Mouse (Mus musculus) fat pad, adult 2 months (tissue): ENCODE data around the gene Tas2r114.

ENCODE experiments used
- DNase-seq: peaks from one replicate; pipeline ENCODE4 v3.0.0-alpha.2; 2011; ENCODE audit warnings: low read depth, low spot score; ENCODE audit errors: extremely low read depth

The Tas2r114 gene

DNA sequence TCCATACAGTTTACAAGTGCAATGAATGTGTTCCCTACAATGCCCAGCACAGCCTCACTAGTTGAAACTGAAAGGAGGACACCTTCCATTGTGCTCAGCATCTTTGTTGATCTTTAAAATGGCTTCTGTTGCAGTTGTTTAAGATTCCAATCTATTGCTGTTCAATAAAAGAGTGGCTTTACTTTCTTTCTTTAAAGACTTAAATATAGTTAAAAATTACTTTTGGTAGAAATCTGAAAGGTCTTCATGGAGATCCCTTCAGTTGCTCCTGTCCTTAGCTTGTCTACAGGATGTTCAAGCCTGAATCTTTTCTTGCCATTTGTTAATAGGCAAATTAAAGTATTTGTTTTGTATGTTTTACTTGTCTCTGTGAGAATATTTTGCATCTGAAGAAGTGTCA lies at the start of gene Tas2r114:
Tas2r114 (minus strand) TSS at position 101 of the 400 bp plus-strand sequence.
- DNase-seq = no peak

DNA sequence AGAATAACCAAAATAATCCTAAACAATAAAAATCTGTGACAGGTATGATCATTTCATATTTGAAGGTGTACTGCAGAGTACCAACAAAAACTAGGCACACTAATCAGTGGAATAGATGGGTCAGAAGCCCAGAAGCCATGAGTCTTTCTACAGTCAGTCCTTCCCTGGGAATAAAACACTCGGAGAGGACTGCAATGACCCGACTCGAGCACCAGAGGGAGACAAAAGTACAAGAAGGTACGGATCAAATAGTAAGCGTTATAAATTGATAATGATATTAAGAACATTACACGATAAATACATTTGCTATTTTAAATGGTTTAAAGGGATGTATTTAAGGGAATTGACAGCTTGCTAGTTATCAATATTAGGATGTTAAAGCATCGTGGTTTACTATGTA lies 22.9 kb upstream of the Tas2r114 start:
- no peak for DNase-seq

GRCm38 (mm10) chr6:131687395-131687794 lies 2.5 kb downstream of the Tas2r114 start, which contains the start of gene Tas2r105:
Tas2r105 (minus strand) TSS chr6:131687495.
- no peak for DNase-seq

DNA sequence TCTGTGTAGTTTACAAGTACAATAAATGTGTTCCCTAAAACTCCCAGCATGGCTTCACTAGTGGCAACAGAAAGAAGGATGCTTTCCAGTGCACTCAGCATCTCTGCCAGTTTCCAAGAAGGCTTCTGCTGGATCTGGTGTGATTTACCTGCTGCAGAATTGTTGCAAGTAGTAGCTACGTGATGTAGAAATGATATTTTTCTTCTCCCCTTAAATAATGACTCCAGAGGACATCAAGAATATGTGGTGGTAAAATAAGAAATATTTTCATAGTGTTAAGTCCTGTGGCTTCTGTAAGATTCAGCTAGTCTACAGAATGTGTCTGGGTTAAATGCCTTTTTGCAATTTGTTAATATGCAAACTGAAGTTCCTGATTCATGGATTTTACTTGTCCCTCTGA lies 4.2 kb downstream of the Tas2r114 start, which contains the start of gene Tas2r104:
Tas2r104 (minus strand) TSS at position 101 of the 400 bp plus-strand sequence.
- no peak for DNase-seq

- DNase-seq = no peak
Observed at GRCm38 (mm10) chr6:131678786-131679185, 11.1 kb downstream of the Tas2r114 start, which contains the start of gene Tas2r106. Tas2r106 (minus strand) TSS chr6:131678886.

DNA sequence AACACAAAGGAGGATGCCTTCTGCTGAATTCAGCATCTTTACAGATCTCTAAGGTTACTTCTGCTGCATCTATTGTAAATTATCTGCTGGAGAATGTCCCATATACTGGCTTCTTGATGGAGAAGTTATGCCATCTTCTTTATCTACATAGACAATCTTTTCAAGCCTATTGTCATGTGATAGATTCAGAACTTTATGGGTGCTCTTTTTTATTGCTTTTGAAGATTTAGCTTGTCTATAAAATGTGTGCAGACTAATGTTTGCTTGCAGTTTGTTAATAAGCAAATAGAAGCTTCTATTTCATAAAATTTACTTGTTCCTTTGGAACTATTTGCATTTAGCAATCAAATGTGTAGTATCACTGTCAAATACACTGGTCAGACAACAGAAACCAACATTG lies 29.8 kb downstream of the Tas2r114 start, which contains the start of gene Tas2r107:
Tas2r107 (minus strand) TSS at position 101 of the 400 bp plus-strand sequence.
- no peak for DNase-seq
